Mouse (Mus musculus) forebrain, embryonic 13.5 days (tissue): ENCODE data around the gene Sorcs3. TPM values are rescaled to one million over a fixed set of nuclear protein-coding genes. Genes with fewer than 3 reads are reported as not detected.

Experiments
- ATAC-seq: fragments of 200-750 bp; cut with Nextera tagmentation; 2 replicates; pipeline ENCODE4 v1.8.0; 2017
- H3K27ac ChIP-seq: fragments of 300-500 bp; sonication (generic); 2 replicates; pipeline ENCODE4 v1.5.1; 2015; ENCODE audit warnings: inconsistent platforms, mild to moderate bottlenecking, moderate library complexity
- H3K27me3 ChIP-seq: fragments of 300-500 bp; sonication (generic); 2 replicates; pipeline ENCODE4 v1.6.1; 2015; ENCODE audit warnings: mild to moderate bottlenecking, inconsistent platforms
- H3K36me3 ChIP-seq: fragments of 300-500 bp; sonication (generic); 2 replicates; pipeline ENCODE4 v1.6.1; 2015; ENCODE audit warnings: mild to moderate bottlenecking, inconsistent platforms; ENCODE audit not compliant: poor library complexity, severe bottlenecking
- H3K4me1 ChIP-seq: fragments of 300-500 bp; sonication (generic); 2 replicates; pipeline ENCODE4 v1.6.1; 2015; ENCODE audit warnings: inconsistent platforms
- H3K4me2 ChIP-seq: fragments of 300-500 bp; sonication (generic); 2 replicates; pipeline ENCODE4 v1.6.1; 2015; ENCODE audit warnings: inconsistent platforms, mild to moderate bottlenecking, moderate library complexity
- H3K4me3 ChIP-seq: fragments of 300-500 bp; sonication (generic); 2 replicates; pipeline ENCODE4 v1.5.1; 2015; ENCODE audit warnings: mild to moderate bottlenecking, inconsistent platforms
- H3K9ac ChIP-seq: fragments of 300-500 bp; sonication (generic); 2 replicates; pipeline ENCODE4 v1.6.1; 2015; ENCODE audit warnings: mild to moderate bottlenecking, inconsistent platforms
- H3K9me3 ChIP-seq: fragments of 300-500 bp; sonication (generic); replicated peaks from 2 replicates; pipeline ENCODE4 v1.6.1; 2016; ENCODE audit warnings: inconsistent platforms
- WGBS: fragments of 180-500 bp; shearing (Covaris S2); methylation state at CpG from one replicate; pipeline ENCODE4 v1.1.7; 2015; 5-methylcytosine and 5-hydroxymethylcytosine counted together
- polyA plus RNA-seq: library from polyadenylated mRNA; unstranded; fragments of >200 nt; fragmentation: Nextera tagmentation; extraction: Ambion mirVana; gene quantifications from 2 replicates; pipeline ENCODE4 v1.2.1, GENCODE M21; 2015

The Sorcs3 gene
- polyA plus RNA-seq, 1 experiment from 2014 or later: 3.8 TPM

DNA sequence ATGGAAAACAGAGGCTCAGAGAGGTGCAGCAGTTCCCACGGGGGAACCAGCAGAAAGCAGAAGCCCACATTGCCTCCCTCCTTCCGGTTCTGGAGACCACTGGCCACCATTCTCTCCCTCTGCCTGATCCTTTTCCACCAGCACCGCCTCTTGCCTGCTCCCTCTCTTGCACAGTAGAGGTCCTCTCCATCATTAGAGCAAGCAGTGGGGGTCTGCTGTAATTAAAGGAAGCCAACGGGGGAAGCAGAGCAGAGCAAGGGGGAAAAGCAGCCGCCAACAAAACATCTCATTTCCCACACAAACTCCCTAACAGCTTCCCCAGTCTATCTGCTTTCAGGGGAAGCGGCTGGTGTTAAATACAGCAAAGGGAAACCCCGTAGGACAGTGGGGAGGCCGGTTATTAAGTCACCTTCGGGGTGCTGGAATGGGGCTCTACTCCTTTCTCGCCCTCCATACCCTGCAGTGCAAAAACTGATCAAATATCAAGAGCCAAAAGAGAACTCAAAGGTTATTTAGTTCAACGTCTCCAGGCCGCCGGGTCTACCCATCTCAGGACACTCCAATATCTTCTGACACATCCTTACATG is 32.1 kb downstream of the Sorcs3 start:
- Histone ChIP-seq H3K4me2 (peak overlapping the region; percentile 35), H3K9ac (no peak overlapping the region), H3K9me3 (no peaks in the 10 kb centered on the region), H3K27me3 (peaks cover 41% of the 10 kb centered on the region), H3K4me3 (no peak overlapping the region), H3K36me3 (no peaks in the 10 kb centered on the region), H3K4me1 (peaks cover 35% of the 10 kb centered on the region), H3K27ac (no peak overlapping the region)
- ATAC-seq: peak; percentile 52; the same call in 1 of the 2 replicates
- WGBS: 9% methylated on average over 13 of the region's 13 CpGs

DNA sequence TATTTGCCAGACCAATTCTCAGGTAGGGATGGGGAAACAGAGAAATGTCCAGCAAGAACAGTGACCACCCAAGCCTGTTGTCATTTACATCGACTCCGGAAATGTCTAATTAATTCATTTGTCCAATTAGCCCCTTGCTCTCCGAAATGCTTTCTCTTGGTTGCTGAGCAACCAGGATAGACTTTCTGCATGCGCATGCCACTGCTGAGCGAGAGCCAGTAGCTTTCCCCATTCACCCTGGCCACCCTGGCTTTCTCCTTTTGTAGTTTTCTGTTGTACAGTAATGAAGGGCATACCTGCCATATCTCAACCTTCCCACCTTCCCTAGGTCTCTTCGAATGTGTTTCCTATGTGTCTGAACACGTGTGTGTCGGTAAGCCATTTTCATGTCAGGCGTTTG is 32.6 kb downstream of the Sorcs3 start:
- H3K9ac ChIP-seq: no peak overlapping the region
- H3K27me3 ChIP-seq: peaks cover 41% of the 10 kb centered on the region
- no peak overlapping the region for H3K4me3 ChIP-seq
- no peaks in the 10 kb centered on the region for H3K9me3 ChIP-seq
- H3K27ac ChIP-seq: no peak overlapping the region
- peak; percentile 52 for ATAC-seq
- H3K4me1 ChIP-seq: peaks cover 35% of the 10 kb centered on the region
- peak overlapping the region; percentile 35 for H3K4me2 ChIP-seq
- H3K36me3 ChIP-seq: no peaks in the 10 kb centered on the region
- WGBS: 21% methylated on average over 9 of the region's 9 CpGs

DNA sequence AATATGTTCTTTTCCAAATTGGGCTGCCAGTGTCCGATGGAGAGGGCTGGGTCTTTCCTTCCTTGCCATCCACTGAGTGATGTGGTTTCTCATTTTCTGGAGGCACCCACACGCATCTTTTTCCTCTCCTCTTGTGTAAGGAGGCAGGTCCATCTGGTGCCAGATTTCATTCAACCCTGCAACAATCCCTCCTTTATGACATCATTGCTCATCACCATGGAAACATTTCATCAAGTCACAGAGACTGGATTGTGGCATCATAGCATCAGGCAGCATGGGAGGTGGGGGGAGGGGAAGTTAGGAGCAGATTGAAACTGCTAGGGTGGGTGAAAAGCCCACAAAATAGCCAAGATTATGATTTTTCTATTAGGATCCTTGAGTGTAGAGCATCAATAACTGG is 35.1 kb downstream of the Sorcs3 start:
- no peak overlapping the region; the same call in 1 of the 2 replicates for H3K4me2 ChIP-seq
- WGBS: 18% methylated on average over 2 of the region's 2 CpGs

DNA sequence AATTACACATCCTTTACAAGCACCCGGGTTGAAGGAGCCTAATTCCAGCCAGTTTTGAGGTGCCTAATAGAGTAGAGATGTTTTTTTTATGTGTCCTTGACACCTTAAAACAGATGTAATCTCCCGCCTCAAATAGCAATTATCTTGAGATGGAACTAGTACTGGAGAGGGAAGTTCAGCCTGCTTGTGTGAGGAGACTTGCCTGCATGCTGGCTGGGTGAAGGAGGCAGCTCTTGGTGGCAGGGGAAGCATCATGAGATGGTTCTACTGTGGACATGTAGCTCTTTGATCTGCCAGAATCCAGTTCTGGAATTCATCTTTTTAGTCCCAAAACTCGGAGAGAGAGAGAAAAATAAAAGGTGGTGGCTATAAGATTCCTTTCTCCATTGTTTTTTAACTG is 38.2 kb downstream of the Sorcs3 start:
- Histone ChIP-seq H3K4me2 (no peak overlapping the region), H3K4me3 (no peak overlapping the region), H3K27ac (no peak overlapping the region), H3K36me3 (no peaks in the 10 kb centered on the region), H3K27me3 (peaks cover 10% of the 10 kb centered on the region), H3K9me3 (no peaks in the 10 kb centered on the region), H3K9ac (no peak overlapping the region), H3K4me1 (peaks cover 19% of the 10 kb centered on the region)
- WGBS: 72% methylated on average over 3 of the region's 3 CpGs
- ATAC-seq: no peak

More for the DNA sequence above, 35.1 kb downstream of the Sorcs3 start:
- Histone ChIP-seq H3K36me3 (no peaks in the 10 kb centered on the region), H3K9ac (no peak overlapping the region), H3K4me1 (peaks cover 35% of the 10 kb centered on the region), H3K27ac (no peak overlapping the region), H3K4me3 (no peak overlapping the region), H3K27me3 (peaks cover 39% of the 10 kb centered on the region), H3K9me3 (no peaks in the 10 kb centered on the region)
- peak; percentile 73 for ATAC-seq

DNA sequence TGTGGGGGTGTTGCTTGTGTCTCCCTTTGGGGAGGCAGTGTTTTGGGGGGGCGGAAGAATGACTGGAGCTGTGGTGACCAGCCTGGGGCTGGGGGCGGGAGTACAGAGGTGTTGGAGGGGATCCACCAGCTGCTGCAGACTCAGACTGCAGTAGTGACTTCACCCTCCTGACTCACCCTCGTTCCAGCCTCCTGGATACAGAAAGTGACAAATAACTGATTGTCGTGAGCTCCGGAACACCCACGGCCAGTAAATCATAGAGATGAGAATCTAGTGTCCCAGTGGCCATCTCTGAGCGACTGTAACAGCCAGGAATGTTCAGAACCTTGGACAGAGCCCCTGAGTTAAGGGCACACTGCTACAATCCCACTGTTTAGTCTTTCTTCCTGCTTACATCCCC is 53.4 kb downstream of the Sorcs3 start:
- 76% methylated on average over 7 of the region's 7 CpGs for WGBS
- no peak overlapping the region for H3K27ac ChIP-seq
- no peak for ATAC-seq

DNA sequence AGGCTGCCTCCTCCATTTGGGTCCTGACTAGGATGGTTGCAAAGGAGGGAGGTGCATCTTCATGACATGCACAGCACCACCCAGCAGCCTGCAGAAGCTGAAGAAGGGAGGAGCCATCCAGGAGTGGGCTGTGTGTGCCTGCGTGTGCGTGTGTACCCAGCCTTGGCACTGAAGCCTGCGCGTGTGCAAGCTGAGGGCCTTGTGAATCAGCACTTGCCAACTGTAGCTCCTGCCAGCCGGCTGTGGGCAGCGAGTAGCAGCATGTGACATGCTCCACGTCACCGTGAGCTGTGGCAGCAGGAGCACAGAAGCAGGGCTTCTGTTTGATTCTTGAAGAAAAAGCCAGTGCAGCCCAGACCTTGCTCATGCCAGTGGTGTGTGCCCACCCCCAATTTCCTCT is 54.8 kb downstream of the Sorcs3 start:
- whole genome bisulfite sequencing: 77% methylated on average over 8 of the region's 8 CpGs
- H3K4me3 ChIP-seq: no peak overlapping the region
- no peak; the same call in 1 of the 2 replicates for ATAC-seq
- H3K4me1 ChIP-seq: no peaks in the 10 kb centered on the region
- no peaks in the 10 kb centered on the region for H3K36me3 ChIP-seq
- no peaks in the 10 kb centered on the region for H3K9me3 ChIP-seq
- no peak overlapping the region for H3K4me2 ChIP-seq
- no peak overlapping the region for H3K27ac ChIP-seq
- H3K27me3 ChIP-seq: no peaks in the 10 kb centered on the region
- H3K9ac ChIP-seq: no peak overlapping the region

More for the DNA sequence above, 53.4 kb downstream of the Sorcs3 start:
- Histone ChIP-seq H3K4me2 (no peak overlapping the region), H3K4me1 (no peaks in the 10 kb centered on the region), H3K9me3 (no peaks in the 10 kb centered on the region), H3K36me3 (no peaks in the 10 kb centered on the region), H3K9ac (no peak overlapping the region), H3K4me3 (no peak overlapping the region), H3K27me3 (no peaks in the 10 kb centered on the region)

DNA sequence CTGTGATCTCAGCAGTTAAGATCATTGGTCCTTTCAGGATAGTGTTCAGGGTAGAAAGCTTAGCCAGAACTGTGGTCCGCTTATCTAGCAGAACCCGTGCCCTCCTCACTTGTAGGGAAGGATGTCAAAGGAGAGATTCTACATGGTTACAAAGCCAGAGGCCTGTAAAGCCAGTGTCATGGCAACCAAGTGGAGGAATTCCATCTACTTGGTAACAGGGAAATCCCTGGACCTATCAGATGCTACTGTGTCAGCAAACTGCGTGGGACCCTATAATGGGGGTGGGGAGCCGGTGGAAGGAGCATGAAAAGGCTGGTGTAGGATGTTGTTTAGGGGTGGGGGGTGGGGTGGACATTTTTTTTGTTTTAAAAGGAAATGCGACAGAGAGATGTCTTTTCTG is 57.9 kb downstream of the Sorcs3 start:
- no peaks in the 10 kb centered on the region for H3K9me3 ChIP-seq
- no peak for ATAC-seq
- no peaks in the 10 kb centered on the region for H3K36me3 ChIP-seq
- WGBS: 50% methylated on average over 5 of the region's 5 CpGs
- no peak overlapping the region for H3K27ac ChIP-seq
- no peaks in the 10 kb centered on the region for H3K27me3 ChIP-seq
- H3K4me3 ChIP-seq: no peak overlapping the region
- H3K9ac ChIP-seq: no peak overlapping the region
- no peak overlapping the region for H3K4me2 ChIP-seq
- H3K4me1 ChIP-seq: no peaks in the 10 kb centered on the region

DNA sequence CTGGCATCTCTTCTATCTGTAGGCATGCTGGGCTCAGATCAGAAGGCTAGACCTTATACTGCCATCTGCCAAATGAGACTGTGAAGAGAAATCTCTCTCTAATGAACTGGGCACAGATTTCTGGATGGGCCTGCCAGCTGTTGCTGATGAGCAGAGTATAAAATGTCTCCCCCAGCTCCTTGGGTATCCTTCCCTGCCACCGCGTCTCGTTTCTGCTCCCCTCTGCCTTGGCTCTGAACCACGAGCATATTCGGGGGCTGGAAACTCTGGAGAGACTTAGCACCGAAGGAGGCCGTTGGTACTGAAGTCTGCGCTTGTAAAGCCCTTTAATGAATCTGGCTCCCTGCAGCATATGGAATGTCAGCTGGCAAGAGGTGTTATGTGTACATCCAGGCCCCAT is 74.4 kb downstream of the Sorcs3 start:
- no peaks in the 10 kb centered on the region for H3K36me3 ChIP-seq
- no peak overlapping the region for H3K27ac ChIP-seq
- no peaks in the 10 kb centered on the region for H3K9me3 ChIP-seq
- 47% methylated on average over 8 of the region's 8 CpGs for WGBS
- no peak overlapping the region for H3K9ac ChIP-seq
- no peak overlapping the region for H3K4me2 ChIP-seq
- no peak for ATAC-seq
- H3K27me3 ChIP-seq: no peaks in the 10 kb centered on the region
- H3K4me3 ChIP-seq: no peak overlapping the region
- H3K4me1 ChIP-seq: peaks cover 20% of the 10 kb centered on the region

DNA sequence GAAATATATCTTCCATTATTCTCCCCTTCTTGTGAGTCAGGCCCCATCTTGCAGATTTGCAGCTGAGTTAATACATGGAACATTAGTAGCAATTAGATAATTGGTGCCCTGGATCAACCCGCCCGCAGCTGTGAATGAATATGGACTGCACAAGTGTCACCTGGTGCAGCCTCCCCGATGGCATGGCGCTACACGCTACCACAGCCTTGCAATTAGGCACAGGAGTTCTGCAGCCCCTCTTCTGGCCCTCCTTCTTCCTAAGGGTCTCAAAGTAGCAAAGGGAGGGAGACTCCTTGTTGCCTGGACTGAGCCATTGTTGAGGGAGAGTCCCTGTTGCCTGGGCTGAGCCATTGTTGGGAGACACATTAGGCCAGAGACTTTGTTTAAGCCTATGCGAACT is 76.4 kb downstream of the Sorcs3 start:
- no peaks in the 10 kb centered on the region for H3K27me3 ChIP-seq
- ATAC-seq: peak; percentile 77

DNA sequence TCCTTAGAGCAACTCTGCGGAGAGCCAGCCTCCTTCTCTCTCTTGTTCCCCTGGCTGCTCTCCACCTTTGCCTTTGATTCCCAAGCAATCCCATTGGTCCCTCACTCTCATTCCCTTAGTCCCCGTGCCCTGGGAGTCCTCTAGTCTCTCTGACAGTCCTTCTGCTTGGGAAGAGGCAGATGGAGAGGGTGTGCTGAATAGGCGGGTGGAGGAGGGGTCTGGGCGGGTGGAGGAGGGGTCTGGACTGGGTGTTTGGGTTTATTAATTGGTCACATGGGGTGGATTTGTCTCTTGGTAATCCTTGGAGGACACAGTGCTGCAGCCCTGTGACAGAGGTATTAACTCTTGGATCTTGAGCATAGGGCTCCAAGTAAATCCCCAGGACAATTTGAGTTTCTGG is 77.4 kb downstream of the Sorcs3 start:
- Histone ChIP-seq H3K36me3 (no peaks in the 10 kb centered on the region), H3K9ac (no peak overlapping the region), H3K27me3 (no peaks in the 10 kb centered on the region), H3K4me2 (no peak overlapping the region), H3K4me3 (no peak overlapping the region), H3K4me1 (peaks cover 27% of the 10 kb centered on the region), H3K9me3 (no peaks in the 10 kb centered on the region), H3K27ac (peak overlapping the region; percentile 31; the same call in 1 of the 2 replicates)
- ATAC-seq: peak; percentile 80
- WGBS: 10% methylated on average over 4 of the region's 4 CpGs

More for the DNA sequence above, 76.4 kb downstream of the Sorcs3 start:
- no peaks in the 10 kb centered on the region for H3K9me3 ChIP-seq
- no peak overlapping the region for H3K4me3 ChIP-seq
- H3K9ac ChIP-seq: no peak overlapping the region
- no peak overlapping the region for H3K4me2 ChIP-seq
- H3K27ac ChIP-seq: peak overlapping the region; percentile 48; the same call in 1 of the 2 replicates
- WGBS: 38% methylated on average over 6 of the region's 6 CpGs
- H3K36me3 ChIP-seq: no peaks in the 10 kb centered on the region
- peaks cover 27% of the 10 kb centered on the region for H3K4me1 ChIP-seq

DNA sequence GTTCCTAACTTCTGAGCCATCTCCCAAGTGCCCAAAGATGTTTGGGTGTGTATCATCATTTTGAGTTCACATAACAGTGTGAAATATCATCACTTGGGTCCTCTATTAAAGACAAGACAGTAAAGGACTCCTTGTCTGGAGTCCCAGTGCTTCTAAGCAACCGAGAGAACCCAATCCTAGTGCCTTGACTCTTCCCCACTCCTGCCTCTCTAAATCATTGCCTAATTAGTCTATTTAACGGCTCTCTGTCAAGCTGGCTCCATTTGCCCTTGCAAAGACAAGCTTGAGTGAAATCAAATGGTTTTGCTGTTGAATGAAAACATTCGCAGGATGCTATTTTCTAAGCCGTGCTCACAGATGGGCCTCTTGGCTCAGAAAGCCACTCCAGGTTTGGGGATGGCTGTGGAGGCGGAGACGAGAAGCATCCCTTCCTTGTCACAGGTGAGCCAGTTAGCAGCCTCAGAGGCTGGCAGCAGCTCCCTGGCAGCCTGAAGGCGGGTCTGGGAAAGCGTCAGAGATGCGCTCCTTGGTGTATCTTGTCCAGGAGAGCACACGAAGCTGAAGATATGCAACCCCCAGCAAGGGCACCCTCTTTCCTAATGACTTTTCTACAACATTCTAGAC is 79.9 kb downstream of the Sorcs3 start:
- H3K27ac ChIP-seq: no peak overlapping the region
- H3K9ac ChIP-seq: no peak overlapping the region
- WGBS: 60% methylated on average over 10 of the region's 10 CpGs
- H3K4me1 ChIP-seq: peaks cover 27% of the 10 kb centered on the region
- H3K27me3 ChIP-seq: no peaks in the 10 kb centered on the region
- no peaks in the 10 kb centered on the region for H3K9me3 ChIP-seq
- no peak for ATAC-seq
- no peaks in the 10 kb centered on the region for H3K36me3 ChIP-seq
- H3K4me3 ChIP-seq: no peak overlapping the region
- no peak overlapping the region for H3K4me2 ChIP-seq

DNA sequence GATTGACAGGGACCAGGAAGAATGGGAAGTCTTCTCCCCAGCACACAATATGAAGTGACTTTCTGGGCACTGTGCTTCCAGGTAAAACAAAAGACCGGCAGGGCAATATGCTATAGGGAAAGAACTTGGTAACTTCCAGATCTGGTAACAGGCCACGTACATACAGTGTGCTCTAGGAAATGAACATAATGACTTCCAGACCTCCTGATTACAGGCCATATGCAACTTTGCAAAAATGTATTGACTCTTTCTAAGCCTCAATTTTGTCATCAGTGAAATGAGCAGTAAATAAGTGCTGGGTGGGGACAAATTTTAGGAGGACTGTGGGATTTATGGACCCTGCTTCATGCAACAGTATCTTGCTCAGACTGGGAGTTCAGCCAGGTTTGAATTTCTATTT is 88.4 kb downstream of the Sorcs3 start:
- H3K27me3 ChIP-seq: no peaks in the 10 kb centered on the region
- H3K4me3 ChIP-seq: no peak overlapping the region
- no peaks in the 10 kb centered on the region for H3K4me1 ChIP-seq
- no peaks in the 10 kb centered on the region for H3K36me3 ChIP-seq
- 91% methylated on average over 2 of the region's 2 CpGs for WGBS
- H3K4me2 ChIP-seq: no peak overlapping the region
- no peak for ATAC-seq
- H3K9me3 ChIP-seq: no peaks in the 10 kb centered on the region
- H3K27ac ChIP-seq: no peak overlapping the region
- H3K9ac ChIP-seq: no peak overlapping the region

DNA sequence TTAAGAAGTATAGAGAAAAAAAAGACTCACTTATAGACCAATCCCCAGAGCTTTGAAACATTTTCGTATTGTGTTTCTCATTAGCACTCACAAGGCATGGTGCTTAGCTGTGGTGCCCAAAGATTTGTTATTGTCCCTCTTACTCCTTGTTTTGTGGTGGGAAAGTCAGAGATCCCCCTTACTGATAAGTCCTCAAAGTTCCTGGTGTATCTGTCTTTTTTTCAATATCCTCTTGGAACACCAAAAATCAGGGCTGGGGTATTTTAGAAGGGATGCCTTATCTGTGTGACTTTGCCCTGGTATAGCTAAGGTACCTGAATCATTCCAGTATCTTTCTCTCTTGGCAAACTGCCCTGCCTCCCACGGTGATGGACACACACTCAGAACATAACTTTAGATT is 92.6 kb downstream of the Sorcs3 start:
- Histone ChIP-seq H3K36me3 (no peaks in the 10 kb centered on the region), H3K4me3 (no peak overlapping the region), H3K4me1 (peaks cover 16% of the 10 kb centered on the region), H3K9me3 (no peaks in the 10 kb centered on the region), H3K4me2 (no peak overlapping the region), H3K27ac (no peak overlapping the region), H3K9ac (no peak overlapping the region), H3K27me3 (no peaks in the 10 kb centered on the region)
- 78% methylated on average over 2 of the region's 2 CpGs for WGBS
- no peak for ATAC-seq
